Mouse (Mus musculus) hindbrain, postnatal 0 days (tissue): ENCODE measurements around the gene Masp1. TPM values are rescaled to one million over a fixed set of nuclear protein-coding genes. Genes with fewer than 3 reads are reported as not detected.

Experiments
- ATAC-seq: fragments of 200-750 bp; cut with Nextera tagmentation; 2 replicates; pipeline ENCODE4 v1.8.0; 2017; ENCODE audit warnings: mild to moderate bottlenecking, moderate TSS enrichment, moderate library complexity
- DNase-seq: peaks from one replicate; pipeline ENCODE4 v3.0.0-alpha.2; 2015; ENCODE audit warnings: low spot score
- H3K27ac ChIP-seq: fragments of 300-500 bp; sonication (generic); 2 replicates; pipeline ENCODE4 v1.5.1; 2014; ENCODE audit warnings: mild to moderate bottlenecking
- H3K27me3 ChIP-seq: fragments of 300-500 bp; sonication (generic); 2 replicates; pipeline ENCODE4 v1.6.1; 2014; ENCODE audit warnings: low read length, mixed read lengths; ENCODE audit not compliant: insufficient read depth
- H3K36me3 ChIP-seq: fragments of 300-500 bp; sonication (generic); 2 replicates; pipeline ENCODE4 v1.6.1; 2014; ENCODE audit warnings: low read length, mixed read lengths; ENCODE audit not compliant: insufficient read depth
- H3K4me1 ChIP-seq: fragments of 300-500 bp; sonication (generic); 2 replicates; pipeline ENCODE4 v1.6.1; 2014; ENCODE audit warnings: antibody characterized with exemption, low read length, mixed read lengths; ENCODE audit not compliant: insufficient read depth
- H3K4me2 ChIP-seq: fragments of 300-500 bp; sonication (generic); 2 replicates; pipeline ENCODE4 v1.6.1; 2014; ENCODE audit warnings: low read depth, mild to moderate bottlenecking, low read length, moderate library complexity, mixed read lengths
- H3K4me3 ChIP-seq: fragments of 300-500 bp; sonication (generic); 2 replicates; pipeline ENCODE4 v1.5.1; 2014; ENCODE audit warnings: low read length
- H3K9ac ChIP-seq: fragments of 300-500 bp; sonication (generic); replicated peaks from 2 replicates; pipeline ENCODE4 v1.6.1; 2014; ENCODE audit warnings: mild to moderate bottlenecking, low read length, moderate library complexity, mixed read lengths
- H3K9me3 ChIP-seq: fragments of 300-500 bp; sonication (generic); 2 replicates; pipeline ENCODE4 v1.6.1; 2016; ENCODE audit warnings: low read length, mixed read lengths
- CTCF ChIP-seq: IDR thresholded peaks from 2 replicates; pipeline ENCODE4 v1.5.1; 2016; ENCODE audit warnings: antibody characterized with exemption, control low read depth, low read depth
- WGBS: fragments of 180-500 bp; shearing (Covaris S2); extraction: QIAGEN DNeasy Blood & Tissue Kit; methylation state at CpG from one replicate; pipeline ENCODE4 v1.1.7; 2014; 5-methylcytosine and 5-hydroxymethylcytosine counted together
- polyA plus RNA-seq: library from polyadenylated mRNA; unstranded; fragments of >200 nt; fragmentation: Nextera tagmentation; extraction: Ambion mirVana; gene quantifications from 2 replicates; pipeline ENCODE4 v1.2.1, GENCODE M21; 2015
- total RNA-seq: library from RNA; depleted of rRNA; stranded (reverse); fragments of >200 nt; gene quantifications from 2 replicates; pipeline ENCODE4 v1.2.3, GENCODE M21; 2014

Gene Masp1
- total and polyA plus RNA-seq, 2 experiments from 2014 or later, result 21.9 to 34.8 TPM

DNA sequence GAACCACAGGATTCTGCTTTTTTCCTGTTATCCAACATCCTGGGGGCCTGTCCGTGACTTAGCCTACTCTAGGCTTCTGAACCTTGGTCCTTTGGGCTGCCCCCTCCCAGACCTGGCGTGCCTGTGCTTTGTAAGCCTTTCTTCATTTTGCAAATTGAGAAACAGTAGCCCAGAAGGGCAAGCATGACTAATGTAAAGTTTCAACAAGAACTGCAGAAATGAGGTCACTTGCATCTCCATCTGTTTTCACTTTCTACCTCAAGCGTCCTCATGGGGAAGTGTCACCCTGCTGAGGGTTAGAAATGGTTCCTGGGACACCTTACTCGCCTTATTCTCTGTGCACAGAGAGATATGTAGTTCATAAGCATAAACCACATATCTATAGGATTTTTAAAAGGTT, 27.8 kb downstream of the Masp1 start:
- H3K9ac ChIP-seq, result no peak overlapping the region
- no peak overlapping the region for H3K4me2 ChIP-seq
- H3K4me1 ChIP-seq, result 0 out of 2 replicates have a peak, but pooled peaks cover 5% of the 10 kb centered on the region
- no peak for DNase-seq
- no peaks in the 10 kb centered on the region for H3K36me3 ChIP-seq
- WGBS, result 83% methylated on average over 4 of the region's 4 CpGs
- no peak for ATAC-seq
- H3K9me3 ChIP-seq, result no peaks in the 10 kb centered on the region
- no peak for TF ChIP-seq CTCF
- no peaks in the 10 kb centered on the region for H3K27me3 ChIP-seq
- H3K4me3 ChIP-seq, result no peak overlapping the region
- no peak overlapping the region for H3K27ac ChIP-seq

DNA sequence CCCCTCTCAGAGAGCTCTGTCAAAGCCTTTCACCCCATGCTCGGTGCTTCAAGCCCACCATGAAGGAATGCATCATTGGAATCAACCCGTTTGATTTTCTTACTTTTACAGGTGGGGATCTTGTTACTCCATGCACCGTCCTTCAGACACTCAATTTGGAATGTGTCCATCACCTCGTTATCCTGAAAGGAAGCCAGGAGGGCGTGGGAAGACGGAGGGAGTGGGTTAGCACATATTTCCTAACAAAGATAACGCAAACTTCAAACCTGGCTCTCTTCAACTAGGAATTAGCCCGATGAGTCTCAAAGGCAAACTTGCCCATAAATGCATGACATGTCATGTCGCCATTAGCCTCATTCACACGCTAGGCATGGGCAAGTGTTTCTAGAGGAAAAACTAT, 37.3 kb downstream of the Masp1 start:
- Histone ChIP-seq H3K4me2 (no peak overlapping the region), H3K36me3 (no peaks in the 10 kb centered on the region), H3K27me3 (no peaks in the 10 kb centered on the region), H3K4me1 (no peaks in the 10 kb centered on the region), H3K4me3 (no peak overlapping the region), H3K9ac (no peak overlapping the region), H3K27ac (no peak overlapping the region), H3K9me3 (no peaks in the 10 kb centered on the region)
- 85% methylated on average over 10 of the region's 10 CpGs for WGBS
- DNase-seq (no peak), ATAC-seq (no peak)
- no peak for TF ChIP-seq CTCF

DNA sequence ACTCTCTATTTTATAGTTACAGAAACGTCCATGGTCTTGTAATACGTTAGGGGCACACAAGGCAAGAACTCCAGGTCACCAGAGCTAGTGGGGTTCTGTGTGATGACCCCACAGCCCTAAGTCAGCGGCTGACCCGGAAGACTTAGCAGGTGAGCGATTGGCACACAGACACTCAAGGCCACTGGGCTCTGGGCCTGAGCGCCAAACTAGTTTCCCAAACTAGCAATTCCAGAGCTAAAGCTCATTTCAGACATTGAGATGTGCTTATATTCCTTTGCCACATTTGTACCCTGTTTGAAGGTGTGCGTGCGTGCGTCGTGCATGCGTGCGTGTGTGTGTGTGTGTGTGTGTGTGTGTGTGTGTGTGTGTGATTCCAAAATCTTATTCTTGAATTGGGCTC, 37.8 kb downstream of the Masp1 start:
- H3K4me3 ChIP-seq, result no peak overlapping the region
- H3K4me2 ChIP-seq, result no peak overlapping the region
- no peaks in the 10 kb centered on the region for H3K36me3 ChIP-seq
- no peaks in the 10 kb centered on the region for H3K27me3 ChIP-seq
- TF ChIP-seq CTCF, result no peak
- no peaks in the 10 kb centered on the region for H3K4me1 ChIP-seq
- DNase-seq (no peak), ATAC-seq (no peak)
- H3K9ac ChIP-seq, result no peak overlapping the region
- H3K9me3 ChIP-seq, result no peaks in the 10 kb centered on the region
- no peak overlapping the region for H3K27ac ChIP-seq
- 94% methylated on average over 12 of the region's 12 CpGs for WGBS

DNA sequence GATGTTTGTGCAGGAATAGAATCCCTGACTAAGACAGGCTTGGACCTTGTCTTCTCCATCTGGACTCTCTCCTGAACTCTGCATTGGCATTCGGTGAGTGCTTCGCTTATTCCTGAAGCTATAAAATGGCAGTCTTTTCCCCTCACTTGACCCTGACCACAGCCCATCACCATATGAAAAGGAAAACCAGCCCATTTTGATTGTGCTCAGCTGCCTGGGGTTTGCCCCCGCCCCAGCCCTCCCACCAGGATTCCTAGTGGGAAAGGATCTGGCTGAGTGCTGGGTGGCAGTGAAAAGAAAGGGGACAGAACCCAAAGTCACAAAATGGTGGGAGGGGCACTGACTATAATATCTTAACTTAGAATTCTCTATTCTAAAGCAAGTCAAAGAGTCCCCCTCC, 38.4 kb downstream of the Masp1 start:
- ATAC-seq, result no peak
- Histone ChIP-seq H3K27ac (no peak overlapping the region), H3K9ac (no peak overlapping the region), H3K36me3 (no peaks in the 10 kb centered on the region), H3K4me1 (no peaks in the 10 kb centered on the region), H3K27me3 (no peaks in the 10 kb centered on the region), H3K9me3 (no peaks in the 10 kb centered on the region), H3K4me3 (no peak overlapping the region), H3K4me2 (no peak overlapping the region)
- 45% methylated on average over 3 of the region's 3 CpGs for WGBS
- no peak for DNase-seq
- TF ChIP-seq CTCF, result no peak

DNA sequence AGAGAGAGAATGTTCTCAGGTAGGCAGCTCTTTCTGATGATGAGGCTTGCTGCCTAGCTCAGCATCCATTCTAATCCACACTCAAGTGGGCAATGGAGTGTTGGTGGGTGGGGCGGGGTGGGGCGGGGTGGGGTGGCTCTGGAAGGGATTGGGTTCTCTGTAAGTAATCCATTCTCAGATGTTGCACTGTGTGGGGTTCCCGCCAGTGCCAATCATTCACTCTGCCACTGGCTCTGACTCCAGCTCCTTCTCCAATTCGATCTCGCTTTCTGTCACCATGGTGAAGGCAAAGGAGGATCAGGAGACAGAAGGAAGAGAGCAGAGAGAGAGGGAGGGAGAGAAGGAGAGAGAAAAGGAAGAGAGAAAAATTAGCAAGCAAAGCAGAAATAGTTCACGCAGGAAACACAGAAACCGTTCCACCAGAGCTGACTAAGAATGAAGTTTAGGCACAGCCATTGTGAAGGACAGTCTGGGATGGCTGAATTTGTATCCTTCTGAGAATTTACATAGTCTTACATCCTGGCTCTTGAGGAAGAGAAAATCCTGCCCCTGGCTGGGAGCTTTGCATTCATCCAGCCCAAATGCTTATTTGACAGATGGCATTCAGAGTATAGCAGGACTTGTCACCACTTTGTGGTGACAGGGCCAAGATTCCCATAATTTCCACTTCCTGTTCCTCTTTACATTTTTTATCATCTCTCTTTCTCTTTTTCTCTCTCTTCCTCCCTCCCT, 40.6 kb downstream of the Masp1 start:
- ATAC-seq (no peak), DNase-seq (no peak)
- WGBS, result 59% methylated on average over 7 of the region's 7 CpGs
- Histone ChIP-seq H3K27me3 (no peaks in the 10 kb centered on the region), H3K4me2 (no peak overlapping the region), H3K27ac (no peak overlapping the region), H3K9ac (no peak overlapping the region), H3K36me3 (no peaks in the 10 kb centered on the region), H3K4me1 (no peaks in the 10 kb centered on the region), H3K4me3 (no peak overlapping the region), H3K9me3 (no peaks in the 10 kb centered on the region)
- TF ChIP-seq CTCF, result no peak

DNA sequence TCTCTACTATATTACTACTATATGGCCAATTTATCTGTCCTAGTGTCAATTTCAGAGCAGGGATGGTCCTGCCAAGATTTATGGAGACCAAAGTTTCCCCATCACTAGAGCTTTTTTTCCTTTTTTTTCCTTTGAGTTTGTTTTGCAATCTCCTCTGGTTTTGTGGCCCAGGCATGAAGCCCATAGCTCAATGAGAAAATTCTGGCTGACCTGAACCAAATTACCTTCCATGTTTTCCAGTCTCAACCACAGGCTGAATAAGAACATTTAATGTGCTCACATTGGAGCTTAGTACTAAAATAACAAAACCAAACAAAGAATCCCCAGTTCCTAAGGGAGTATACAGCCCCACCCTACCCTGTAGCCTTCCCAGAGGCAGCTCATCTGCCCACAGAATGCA, 44.0 kb downstream of the Masp1 start:
- Histone ChIP-seq H3K27ac (no peak overlapping the region), H3K4me3 (no peak overlapping the region), H3K9me3 (no peaks in the 10 kb centered on the region), H3K36me3 (no peaks in the 10 kb centered on the region), H3K27me3 (no peaks in the 10 kb centered on the region), H3K4me1 (no peaks in the 10 kb centered on the region), H3K4me2 (no peak overlapping the region), H3K9ac (no peak overlapping the region)
- DNase-seq, result no peak
- no peak for TF ChIP-seq CTCF
- no peak for ATAC-seq

DNA sequence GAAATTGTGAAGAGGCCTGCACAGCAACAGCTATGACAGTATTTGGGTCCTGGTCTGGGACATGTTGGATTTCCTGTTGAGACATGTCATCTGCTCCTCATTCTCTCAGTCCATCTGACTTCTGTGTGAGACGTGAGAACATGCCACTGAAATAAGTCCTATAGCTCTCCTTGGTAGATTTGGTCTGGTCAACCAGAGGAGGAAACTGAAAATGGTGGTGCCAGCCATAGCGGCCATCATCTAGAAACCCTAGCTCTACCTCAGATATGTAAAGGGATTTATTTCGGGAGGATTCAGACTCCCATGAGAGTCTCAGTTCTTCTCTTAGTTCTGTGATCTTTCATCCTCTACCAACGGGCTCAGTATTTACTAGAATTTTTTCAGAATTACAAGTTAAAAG, 45.0 kb downstream of the Masp1 start:
- Histone ChIP-seq H3K36me3 (no peaks in the 10 kb centered on the region), H3K9ac (no peak overlapping the region), H3K4me1 (no peaks in the 10 kb centered on the region), H3K9me3 (no peaks in the 10 kb centered on the region), H3K27me3 (no peaks in the 10 kb centered on the region), H3K4me2 (no peak overlapping the region), H3K4me3 (no peak overlapping the region), H3K27ac (no peak overlapping the region)
- ATAC-seq (no peak), DNase-seq (no peak)
- 90% methylated on average over 4 of the region's 4 CpGs for WGBS
- no peak for TF ChIP-seq CTCF
